Mouse (Mus musculus) lung, postnatal 0 days (tissue): Measurements from ENCODE around the gene 2010111I01Rik.

Source experiments
- CTCF ChIP-seq: IDR thresholded peaks from 2 replicates; pipeline ENCODE4 v1.5.1; 2016; ENCODE audit warnings: antibody characterized with exemption, mild to moderate bottlenecking
- EP300 ChIP-seq: IDR thresholded peaks from 2 replicates; pipeline ENCODE4 v1.6.1; 2016; ENCODE audit warnings: antibody characterized with exemption, mild to moderate bottlenecking, control low read depth

GRCm38 (mm10) chr13:63023243-63024217 is 58.8 kb downstream of the 2010111I01Rik start:
- TF ChIP-seq CTCF (no peak), EP300 (no peak)
